Mouse (Mus musculus): ENCODE results near the gene Umad1. TPM values are rescaled to one million over a fixed set of nuclear protein-coding genes. Genes with fewer than 3 reads are reported as not detected.

Gene Umad1
- total RNA-seq, 4 experiments from 2014 or later = 11.0 to 19.0 (median 14.3) TPM

GRCm38 (mm10) chr6:8367675-8368074 lies 108.6 kb downstream of the Umad1 start:
- DNase-seq (ENCODE audit: low spot score in 2 of 2) = no peak

- DNase-seq (ENCODE audit: low spot score in 2 of 2) = no peak
Observed at GRCm38 (mm10) chr6:8368198-8368864, 109.2 kb downstream of the Umad1 start.

GRCm38 (mm10) chr6:8370624-8371023 lies 111.5 kb downstream of the Umad1 start:
- no peak for DNase-seq (ENCODE audit: low spot score in 2 of 2)

GRCm38 (mm10) chr6:8373051-8373450 lies 114.0 kb downstream of the Umad1 start:
- DNase-seq (ENCODE audit: low spot score in 2 of 2) = no peak

- DNase-seq (ENCODE audit: low spot score in 2 of 2) = no peak
Observed at GRCm38 (mm10) chr6:8373851-8374250, 114.8 kb downstream of the Umad1 start.

GRCm38 (mm10) chr6:8374290-8374689 lies 115.2 kb downstream of the Umad1 start:
- no peak for DNase-seq (ENCODE audit: low spot score in 2 of 2)

GRCm38 (mm10) chr6:8374712-8375111 lies 115.6 kb downstream of the Umad1 start:
- no peak for DNase-seq (ENCODE audit: low spot score in 2 of 2)

- DNase-seq (ENCODE audit: low spot score in 2 of 2) = no peak
Observed at GRCm38 (mm10) chr6:8376351-8376750, 117.3 kb downstream of the Umad1 start.

GRCm38 (mm10) chr6:8377667-8378066 lies 118.6 kb downstream of the Umad1 start:
- DNase-seq (ENCODE audit: low spot score in 2 of 2) = no peak

- DNase-seq (ENCODE audit: low spot score in 2 of 2) = no peak
Observed at GRCm38 (mm10) chr6:8389307-8389706, 130.2 kb downstream of the Umad1 start.

- no peak for DNase-seq (ENCODE audit: low spot score in 2 of 2)
Observed at GRCm38 (mm10) chr6:8390296-8390695, 131.2 kb downstream of the Umad1 start.

- DNase-seq (ENCODE audit: low spot score in 2 of 2) = no peak
Observed at GRCm38 (mm10) chr6:8390935-8391334, 131.8 kb downstream of the Umad1 start.

GRCm38 (mm10) chr6:8393029-8393428 lies 133.9 kb downstream of the Umad1 start:
- no peak for DNase-seq (ENCODE audit: low spot score in 2 of 2)

GRCm38 (mm10) chr6:8394044-8394443 lies 135.0 kb downstream of the Umad1 start:
- no peak for DNase-seq (ENCODE audit: low spot score in 2 of 2)

- no peak for DNase-seq (ENCODE audit: low spot score in 2 of 2)
Observed at GRCm38 (mm10) chr6:8395061-8395460, 136.0 kb downstream of the Umad1 start.

- no peak for DNase-seq (ENCODE audit: low spot score in 2 of 2)
Observed at GRCm38 (mm10) chr6:8397252-8397651, 138.2 kb downstream of the Umad1 start.

- DNase-seq (ENCODE audit: low spot score in 2 of 2) = no peak
Observed at GRCm38 (mm10) chr6:8399710-8400109, 140.6 kb downstream of the Umad1 start.

- no peak for DNase-seq (ENCODE audit: low spot score in 2 of 2)
Observed at GRCm38 (mm10) chr6:8403127-8403526, 144.0 kb downstream of the Umad1 start.

- no peak for DNase-seq (ENCODE audit: low spot score in 2 of 2)
Observed at GRCm38 (mm10) chr6:8405844-8406243, 146.8 kb downstream of the Umad1 start.

- no peak for DNase-seq (ENCODE audit: low spot score in 2 of 2)
Observed at GRCm38 (mm10) chr6:8408332-8408731, 149.2 kb downstream of the Umad1 start.

GRCm38 (mm10) chr6:8409865-8410264 lies 150.8 kb downstream of the Umad1 start:
- no peak for DNase-seq (ENCODE audit: low spot score in 2 of 2)

- DNase-seq (ENCODE audit: low spot score in 2 of 2) = no peak
Observed at GRCm38 (mm10) chr6:8412845-8413598, 153.9 kb downstream of the Umad1 start.

GRCm38 (mm10) chr6:8414020-8414419 lies 154.9 kb downstream of the Umad1 start:
- DNase-seq (ENCODE audit: low spot score in 2 of 2) = no peak
